Mouse (Mus musculus) forebrain, embryonic 16.5 days (tissue): ENCODE data around the gene Slc25a1. TPM values are rescaled to one million over a fixed set of nuclear protein-coding genes. Genes with fewer than 3 reads are reported as not detected.
"Not testable (repeated sequence)": the region's sequence is repeated elsewhere in the genome, so short reads cannot be mapped to it uniquely, and the experiment has no call there.

Source experiments
- ATAC-seq: fragments of 200-750 bp; cut with Nextera tagmentation; 2 replicates; pipeline ENCODE4 v1.8.0; 2017; ENCODE audit warnings: mild to moderate bottlenecking, moderate library complexity
- H3K27ac ChIP-seq: fragments of 300-500 bp; sonication (generic); 2 replicates; pipeline ENCODE4 v1.5.1; 2014; ENCODE audit warnings: low read length, control low read depth
- H3K27me3 ChIP-seq: fragments of 300-500 bp; sonication (generic); replicated peaks from 2 replicates; pipeline ENCODE4 v1.6.1; 2014; ENCODE audit warnings: low read length; ENCODE audit not compliant: control insufficient read depth, insufficient read depth
- H3K36me3 ChIP-seq: fragments of 300-500 bp; sonication (generic); 2 replicates; pipeline ENCODE4 v1.6.1; 2014; ENCODE audit not compliant: control insufficient read depth, insufficient read depth
- H3K4me1 ChIP-seq: fragments of 300-500 bp; sonication (generic); replicated peaks from 2 replicates; pipeline ENCODE4 v1.6.1; 2014; ENCODE audit warnings: low read length; ENCODE audit not compliant: control insufficient read depth, insufficient read depth
- H3K4me2 ChIP-seq: fragments of 300-500 bp; sonication (generic); 2 replicates; pipeline ENCODE4 v1.6.1; 2014; ENCODE audit warnings: mild to moderate bottlenecking, low read length, control low read depth
- H3K4me3 ChIP-seq: fragments of 300-500 bp; sonication (generic); replicated peaks from 2 replicates; pipeline ENCODE4 v1.5.1; 2014; ENCODE audit warnings: mild to moderate bottlenecking, low read length, control low read depth
- H3K9ac ChIP-seq: fragments of 300-500 bp; sonication (generic); replicated peaks from 2 replicates; pipeline ENCODE4 v1.6.1; 2014; ENCODE audit warnings: low read depth, low read length, control low read depth
- H3K9me3 ChIP-seq: fragments of 300-500 bp; sonication (generic); 2 replicates; pipeline ENCODE4 v1.6.1; 2016; ENCODE audit warnings: low read length; ENCODE audit not compliant: control insufficient read depth
- WGBS: fragments of 180-500 bp; shearing (Covaris S2); extraction: QIAGEN DNeasy Blood & Tissue Kit; methylation state at CpG from one replicate; pipeline ENCODE4 v1.1.7; 2014; 5-methylcytosine and 5-hydroxymethylcytosine counted together
- polyA plus RNA-seq: library from polyadenylated mRNA; unstranded; fragments of >200 nt; fragmentation: Nextera tagmentation; extraction: Ambion mirVana; gene quantifications from 2 replicates; pipeline ENCODE4 v1.2.1, GENCODE M21; 2015

Slc25a1 gene
- 133 and 155 TPM in 2 replicates for polyA plus RNA-seq

DNA sequence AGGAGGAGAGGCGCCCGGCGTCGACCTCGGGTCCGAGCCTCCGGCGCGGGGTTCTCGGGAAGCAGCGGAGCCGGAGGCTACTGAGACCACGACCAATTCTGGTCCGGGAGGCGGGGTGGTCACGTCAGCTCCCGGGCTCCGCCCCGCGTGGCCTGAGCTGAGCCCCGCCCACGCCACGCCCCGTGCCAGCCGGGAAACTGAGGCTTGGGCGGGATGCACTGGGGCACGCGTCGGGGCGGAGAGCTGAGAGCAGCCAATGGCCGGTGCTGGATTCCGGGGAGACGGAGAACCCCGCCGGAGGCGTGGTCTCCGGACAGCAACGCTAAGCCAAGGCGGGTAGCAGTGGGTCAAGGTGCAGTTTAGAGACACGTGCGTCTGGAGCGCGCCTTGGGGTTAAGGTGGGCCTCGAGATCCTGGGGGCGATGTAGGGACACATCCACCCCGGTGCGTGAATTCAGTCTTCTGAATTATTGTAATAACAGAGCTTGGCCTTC, at the start of gene Slc25a1:
Slc25a1 (minus strand) TSS at position 133 of the 494 bp plus-strand sequence.
- Histone ChIP-seq H3K36me3 (no peaks in the 10 kb centered on the region), H3K27me3 (no peaks in the 10 kb centered on the region), H3K4me3 (peak within 1 kb of the TSS; percentile 62), H3K4me1 (peaks cover 26% of the 10 kb centered on the region), H3K27ac (peak within 1 kb of the TSS; percentile 85), H3K9me3 (no peaks in the 10 kb centered on the region), H3K9ac (peak within 1 kb of the TSS; percentile 72), H3K4me2 (peak within 1 kb of the TSS; percentile 91)
- under 1% methylated on average over 47 of the region's 47 CpGs for WGBS
- peak; percentile 81 for ATAC-seq

DNA sequence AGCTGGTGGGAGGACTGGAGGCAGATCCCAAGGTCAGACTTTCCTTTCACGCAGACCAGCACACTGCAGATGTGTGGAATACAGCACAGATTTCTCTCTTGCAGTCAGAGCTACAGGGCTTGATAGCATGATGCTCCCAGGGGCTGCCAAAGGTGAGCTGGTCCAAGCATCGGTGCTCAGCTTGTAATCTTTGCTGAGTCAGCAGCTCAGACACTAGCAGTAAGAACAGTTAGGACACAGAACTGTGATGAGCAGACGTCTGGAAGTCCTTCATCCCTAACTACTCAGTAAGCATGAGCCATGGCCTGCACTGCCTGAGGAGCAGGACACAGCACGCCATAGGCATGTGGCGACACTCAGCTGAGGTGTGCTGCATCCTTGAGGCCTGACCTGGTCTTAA, 43.8 kb upstream of the Slc25a1 start:
- WGBS = 71% methylated on average over 5 of the region's 5 CpGs

DNA sequence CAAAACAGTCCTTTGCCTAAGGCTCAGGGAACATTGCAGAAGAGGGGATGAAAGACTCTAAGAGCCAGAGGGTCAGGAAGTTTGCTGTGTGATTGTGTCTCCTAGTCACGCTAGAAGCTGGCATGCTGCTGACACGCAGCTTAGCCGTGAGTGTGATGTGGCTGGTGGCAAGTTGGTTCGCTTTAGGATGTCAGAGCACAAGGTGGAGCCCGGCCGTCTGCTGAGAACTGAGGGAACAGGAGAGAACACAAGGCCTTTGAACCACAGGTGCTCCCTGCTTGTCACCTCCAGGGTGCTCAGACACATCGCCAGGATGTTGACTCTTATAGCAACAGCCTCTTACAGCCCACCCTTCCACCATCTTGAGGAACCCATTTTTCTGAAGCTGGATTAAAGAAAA, 34.1 kb upstream of the Slc25a1 start:
- no peak for ATAC-seq
- H3K27me3 ChIP-seq = no peaks in the 10 kb centered on the region
- no peaks in the 10 kb centered on the region for H3K4me1 ChIP-seq
- no peak overlapping the region for H3K4me3 ChIP-seq
- H3K4me2 ChIP-seq = no peak overlapping the region
- no peak overlapping the region for H3K27ac ChIP-seq
- H3K36me3 ChIP-seq = no peaks in the 10 kb centered on the region
- no peak overlapping the region for H3K9ac ChIP-seq
- WGBS = 88% methylated on average over 7 of the region's 7 CpGs
- H3K9me3 ChIP-seq = no peaks in the 10 kb centered on the region

More for the DNA sequence above, 43.8 kb upstream of the Slc25a1 start:
- Histone ChIP-seq H3K4me3 (no peak overlapping the region), H3K9ac (no peak overlapping the region), H3K4me1 (no peaks in the 10 kb centered on the region), H3K27me3 (no peaks in the 10 kb centered on the region), H3K27ac (no peak overlapping the region), H3K9me3 (no peaks in the 10 kb centered on the region), H3K36me3 (no peaks in the 10 kb centered on the region), H3K4me2 (no peak overlapping the region)
- ATAC-seq = no peak

DNA sequence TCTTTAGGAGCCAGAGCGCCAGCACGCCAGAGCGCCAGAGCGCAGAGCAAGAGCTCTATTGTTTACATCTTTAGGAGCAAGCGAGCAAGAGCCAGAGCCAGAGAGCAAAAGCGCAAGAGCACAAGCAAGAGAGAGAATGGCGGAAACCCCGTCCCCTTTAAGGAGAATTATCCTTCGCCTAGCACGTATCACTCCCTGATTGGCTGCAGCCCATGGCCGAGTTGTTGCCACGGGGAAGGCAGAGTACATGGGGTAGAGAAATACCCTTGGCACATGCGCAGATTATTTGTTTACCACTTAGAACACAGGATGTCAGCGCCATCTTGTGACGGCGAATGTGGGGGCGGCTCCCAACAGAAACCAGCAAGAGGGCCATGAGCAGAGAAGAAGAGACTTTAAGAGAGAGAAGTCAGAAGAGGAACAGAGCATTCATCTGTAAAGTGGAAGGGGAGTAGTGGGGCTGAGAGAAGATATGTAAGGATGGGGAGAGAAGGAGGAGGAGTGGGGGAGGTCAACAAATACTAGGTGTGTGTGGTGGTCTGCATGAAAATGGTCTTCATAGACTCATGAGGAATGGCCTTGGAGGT, 28.1 kb upstream of the Slc25a1 start:
- not testable (repeated sequence) for H3K4me3 ChIP-seq, H3K9ac ChIP-seq, H3K36me3 ChIP-seq, H3K27ac ChIP-seq, H3K9me3 ChIP-seq, H3K4me2 ChIP-seq, ATAC-seq, H3K27me3 ChIP-seq, H3K4me1 ChIP-seq
- 95% methylated on average over 15 of the region's 17 CpGs for WGBS

DNA sequence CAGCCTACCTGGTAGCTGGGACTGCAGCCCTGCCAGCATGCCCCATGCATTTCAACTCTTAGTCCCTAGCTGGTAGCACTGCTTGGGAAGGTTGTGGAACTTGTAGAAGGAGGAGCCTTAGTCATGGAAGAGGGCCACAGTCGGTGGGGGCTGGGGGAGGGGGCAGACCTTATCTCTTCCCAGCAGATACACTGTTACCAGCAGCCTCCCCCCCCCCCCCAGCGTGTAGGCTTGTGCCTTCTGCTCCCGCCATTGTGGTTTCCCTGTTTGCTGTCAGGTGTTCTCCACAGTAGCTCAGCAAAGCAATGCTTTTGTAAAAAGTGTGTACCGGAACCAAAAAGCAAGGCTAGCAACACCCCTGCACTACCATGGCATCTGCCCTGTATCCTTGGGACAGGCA, 23.6 kb upstream of the Slc25a1 start:
- no peak for ATAC-seq
- Histone ChIP-seq H3K27ac (no peak overlapping the region), H3K4me3 (no peak overlapping the region), H3K4me2 (no peak overlapping the region), H3K9ac (no peak overlapping the region), H3K36me3 (no peaks in the 10 kb centered on the region), H3K4me1 (no peaks in the 10 kb centered on the region), H3K27me3 (no peaks in the 10 kb centered on the region), H3K9me3 (no peaks in the 10 kb centered on the region)
- 100% methylated on average over 4 of the region's 4 CpGs for WGBS

DNA sequence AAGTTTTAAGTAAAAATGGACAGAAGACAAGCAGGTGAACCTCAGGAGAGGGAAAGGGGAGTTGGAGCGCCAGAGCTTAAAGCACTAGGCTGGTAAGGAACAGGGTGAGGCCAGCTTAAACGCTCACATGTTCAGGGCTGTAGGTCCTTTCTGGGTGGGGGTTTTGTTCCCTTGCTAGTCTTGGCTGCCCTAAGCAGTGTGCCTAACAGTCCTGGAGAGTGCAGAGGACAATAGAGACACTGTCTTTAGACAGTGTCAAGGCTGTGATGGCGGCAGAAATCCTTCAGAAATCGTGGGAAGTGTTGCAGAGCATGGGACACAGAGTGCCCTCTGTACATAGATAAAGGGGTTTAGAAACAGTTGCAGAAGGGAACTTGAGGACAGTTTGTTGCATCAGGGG, 22.0 kb upstream of the Slc25a1 start:
- 25% methylated on average over 4 of the region's 4 CpGs for WGBS
- Histone ChIP-seq H3K4me2 (no peak overlapping the region), H3K4me3 (no peak overlapping the region), H3K27ac (no peak overlapping the region), H3K4me1 (no peaks in the 10 kb centered on the region), H3K9me3 (no peaks in the 10 kb centered on the region), H3K36me3 (no peaks in the 10 kb centered on the region), H3K9ac (no peak overlapping the region), H3K27me3 (no peaks in the 10 kb centered on the region)
- ATAC-seq = no peak

DNA sequence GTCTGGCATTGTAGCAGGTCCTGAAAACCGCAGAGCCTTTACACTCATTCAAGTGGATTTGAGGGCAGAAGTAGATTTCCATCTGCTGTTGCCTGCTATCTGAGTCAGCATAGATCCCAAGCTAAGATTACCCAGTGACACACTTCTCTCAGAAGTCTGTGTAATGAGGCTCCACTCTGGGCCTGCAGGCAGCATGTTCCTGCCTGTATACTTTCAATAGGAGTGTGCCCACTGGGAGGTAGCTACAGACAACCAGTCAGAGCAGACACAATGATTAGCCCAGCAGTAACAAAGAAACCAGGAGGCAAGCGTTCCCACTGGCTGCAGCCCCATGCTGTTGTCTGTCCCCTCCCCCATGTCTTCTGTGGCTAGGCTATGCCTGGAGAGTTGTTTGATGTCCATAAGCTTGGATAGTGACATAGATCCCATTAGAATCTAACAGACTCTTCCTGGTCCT, 21.4 kb upstream of the Slc25a1 start:
- WGBS = 14% methylated on average over 2 of the region's 2 CpGs
- H3K4me3 ChIP-seq = no peak overlapping the region
- no peaks in the 10 kb centered on the region for H3K27me3 ChIP-seq
- no peaks in the 10 kb centered on the region for H3K9me3 ChIP-seq
- H3K27ac ChIP-seq = no peak overlapping the region
- H3K4me1 ChIP-seq = no peaks in the 10 kb centered on the region
- no peaks in the 10 kb centered on the region for H3K36me3 ChIP-seq
- no peak overlapping the region for H3K4me2 ChIP-seq
- ATAC-seq = 0 out of 2 replicates have a peak, but pooled peaks have one; percentile 45
- no peak overlapping the region for H3K9ac ChIP-seq

DNA sequence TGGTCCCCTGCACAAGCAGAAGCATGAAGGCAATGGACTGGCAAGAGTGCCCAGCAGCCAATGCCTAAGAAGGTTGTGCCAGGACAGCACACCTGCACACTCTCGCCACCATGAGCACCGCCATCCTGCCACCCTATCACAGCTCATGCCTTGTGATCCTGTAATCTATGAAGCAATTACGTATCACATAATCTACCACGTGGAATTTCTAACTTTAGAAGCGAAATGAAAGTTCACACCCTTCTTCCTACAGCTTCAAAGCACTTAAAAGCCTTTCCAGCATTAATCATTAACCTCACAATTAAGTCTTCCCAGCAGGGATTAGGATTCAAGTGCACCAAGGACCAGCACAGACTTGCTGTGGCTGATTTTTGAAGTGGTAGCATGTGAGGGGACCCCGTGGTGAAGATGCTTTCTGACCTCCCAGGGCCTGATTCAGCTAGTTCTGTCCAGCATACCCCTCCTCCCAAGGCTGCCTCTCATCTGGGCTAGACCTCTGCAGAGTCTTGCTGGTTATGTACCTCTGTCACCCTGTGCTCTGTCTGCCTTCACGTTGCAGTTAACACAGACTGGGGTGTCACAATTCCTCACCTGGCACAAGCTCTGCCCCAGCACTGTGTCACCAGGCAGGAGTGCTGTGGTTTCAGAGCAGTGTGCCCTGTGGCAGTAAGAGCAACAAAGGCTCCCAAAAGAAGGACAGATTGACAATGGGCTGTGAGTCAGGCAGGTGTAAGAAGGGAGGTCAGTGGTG, 17.2 kb upstream of the Slc25a1 start:
- no peak overlapping the region for H3K9ac ChIP-seq

DNA sequence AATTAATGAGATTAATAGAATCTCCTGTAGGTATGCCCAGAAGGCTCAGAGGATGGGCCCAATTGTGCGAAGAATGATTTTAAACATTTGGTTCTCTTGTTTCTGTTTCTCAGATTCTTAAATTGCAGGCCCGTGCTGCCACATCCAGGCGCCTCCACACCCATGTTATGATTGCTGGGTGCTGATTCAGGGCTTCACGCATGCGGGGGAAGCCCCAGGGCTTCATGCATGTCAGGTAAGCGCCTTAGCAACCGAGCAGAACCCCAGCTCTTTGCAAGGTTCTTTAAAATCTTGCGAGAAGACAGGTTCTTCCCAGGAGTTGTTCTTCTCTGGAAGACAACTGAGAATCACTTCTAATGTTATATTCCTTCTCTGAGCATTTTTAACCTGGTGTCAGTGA, 15.4 kb upstream of the Slc25a1 start:
- no peaks in the 10 kb centered on the region for H3K9me3 ChIP-seq
- ATAC-seq = no peak
- H3K4me2 ChIP-seq = no peak overlapping the region
- H3K36me3 ChIP-seq = no peaks in the 10 kb centered on the region
- WGBS = 76% methylated on average over 8 of the region's 8 CpGs
- no peaks in the 10 kb centered on the region; the same call in 1 of the 2 replicates for H3K4me1 ChIP-seq
- no peak overlapping the region for H3K27ac ChIP-seq
- H3K4me3 ChIP-seq = no peak overlapping the region
- H3K27me3 ChIP-seq = no peaks in the 10 kb centered on the region
- no peak overlapping the region for H3K9ac ChIP-seq

More for the DNA sequence above, 17.2 kb upstream of the Slc25a1 start:
- no peak overlapping the region for H3K4me2 ChIP-seq
- H3K27ac ChIP-seq = no peak overlapping the region
- H3K36me3 ChIP-seq = no peaks in the 10 kb centered on the region
- H3K4me1 ChIP-seq = no peaks in the 10 kb centered on the region
- no peak overlapping the region for H3K4me3 ChIP-seq
- H3K9me3 ChIP-seq = no peaks in the 10 kb centered on the region
- WGBS = 59% methylated on average over 7 of the region's 7 CpGs
- no peak for ATAC-seq
- H3K27me3 ChIP-seq = no peaks in the 10 kb centered on the region
